Mouse (Mus musculus): Measurements from ENCODE around the gene Tmem130. TPM values are rescaled to one million over a fixed set of nuclear protein-coding genes. Genes with fewer than 3 reads are reported as not detected.

The Tmem130 gene
- polyA plus RNA-seq (2015; fragmentation: Nextera tagmentation; extraction: Ambion mirVana), result 389 and 429 TPM in 2 replicates

GRCm38 (mm10) chr5:144761161-144761868 is at the start of gene Tmem130:
Gene Tmem130, minus strand, starts transcription at chr5:144761818.
- H3K4me2 ChIP-seq, result peak within 1 kb of the TSS; percentile 54
- peak within 1 kb of the TSS; percentile 79 for H3K9ac ChIP-seq
- H3K9me3 ChIP-seq, result no peaks in the 10 kb centered on the region
- 1% methylated on average over 38 of the region's 38 CpGs for WGBS
- no peaks in the 10 kb centered on the region for H3K36me3 ChIP-seq
- peak; percentile 92 for ATAC-seq (ENCODE audit: low FRiP score, low read depth)
- peaks cover 29% of the 10 kb centered on the region for H3K4me1 ChIP-seq (replicated peaks)
- peak within 1 kb of the TSS; percentile 64 for H3K4me3 ChIP-seq
- H3K27ac ChIP-seq (replicated peaks), result peak within 1 kb of the TSS; percentile 86
- no peaks in the 10 kb centered on the region for H3K27me3 ChIP-seq

- WGBS, result 99% methylated on average over 10 of the region's 10 CpGs
- ATAC-seq (ENCODE audit: low FRiP score, low read depth), result no peak
- no peak overlapping the region for H3K4me2 ChIP-seq
- peaks cover 99% of the 10 kb centered on the region for H3K36me3 ChIP-seq
- H3K4me1 ChIP-seq (replicated peaks), result no peaks in the 10 kb centered on the region
- H3K9me3 ChIP-seq, result no peaks in the 10 kb centered on the region
- no peaks in the 10 kb centered on the region for H3K27me3 ChIP-seq
- H3K4me3 ChIP-seq, result no peak overlapping the region
- no peak overlapping the region for H3K9ac ChIP-seq
- H3K27ac ChIP-seq (replicated peaks), result no peak overlapping the region
These were observed 45.3 kb upstream of the Tmem130 start for GRCm38 (mm10) chr5:144806931-144807330.

GRCm38 (mm10) chr5:144804181-144804580 is 42.6 kb upstream of the Tmem130 start:
- Histone ChIP-seq H3K9ac (no peak overlapping the region), H3K4me3 (no peak overlapping the region), H3K27me3 (no peaks in the 10 kb centered on the region), H3K4me1 (replicated peaks) (no peaks in the 10 kb centered on the region), H3K9me3 (no peaks in the 10 kb centered on the region), H3K4me2 (no peak overlapping the region), H3K27ac (replicated peaks) (no peak overlapping the region), H3K36me3 (peaks cover 96% of the 10 kb centered on the region)
- ATAC-seq (ENCODE audit: low FRiP score, low read depth), result no peak
- WGBS, result 97% methylated on average over 7 of the region's 7 CpGs

DNA sequence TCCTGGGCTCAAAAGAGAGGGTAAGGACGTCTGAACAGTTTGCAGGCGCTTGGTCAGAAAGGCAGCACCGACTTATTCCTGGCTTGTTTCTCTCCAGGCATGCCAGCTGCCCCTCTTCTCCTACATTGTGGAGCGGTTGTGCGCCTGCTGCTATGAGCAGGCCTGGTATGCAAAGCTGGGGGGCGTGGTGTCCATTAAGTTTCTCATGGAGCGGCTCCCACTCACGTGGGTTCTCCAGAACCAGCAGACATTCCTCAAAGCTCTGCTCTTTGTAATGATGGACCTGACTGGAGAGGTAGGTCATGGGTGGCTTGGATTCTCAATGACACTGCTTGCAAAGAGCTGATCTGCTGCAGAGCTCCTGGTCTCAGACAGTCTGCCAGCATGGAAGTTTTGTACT is 41.4 kb upstream of the Tmem130 start:
- no peak for ATAC-seq (ENCODE audit: low FRiP score, low read depth)
- Histone ChIP-seq H3K9ac (no peak overlapping the region), H3K27ac (replicated peaks) (no peak overlapping the region), H3K4me2 (no peak overlapping the region), H3K4me3 (no peak overlapping the region), H3K27me3 (no peaks in the 10 kb centered on the region), H3K4me1 (replicated peaks) (no peaks in the 10 kb centered on the region), H3K9me3 (no peaks in the 10 kb centered on the region), H3K36me3 (peaks cover 96% of the 10 kb centered on the region)
- 94% methylated on average over 8 of the region's 8 CpGs for WGBS

- Histone ChIP-seq H3K27ac (replicated peaks) (no peak overlapping the region), H3K4me2 (no peak overlapping the region), H3K36me3 (peaks cover 96% of the 10 kb centered on the region), H3K27me3 (no peaks in the 10 kb centered on the region), H3K9ac (no peak overlapping the region), H3K4me3 (no peak overlapping the region), H3K4me1 (replicated peaks) (no peaks in the 10 kb centered on the region), H3K9me3 (no peaks in the 10 kb centered on the region)
- no peak for ATAC-seq (ENCODE audit: low FRiP score, low read depth)
- WGBS, result 96% methylated on average over 7 of the region's 7 CpGs
These were observed 35.5 kb upstream of the Tmem130 start for GRCm38 (mm10) chr5:144797116-144797515.

GRCm38 (mm10) chr5:144794687-144795086 is 33.1 kb upstream of the Tmem130 start:
- 75% methylated on average over 6 of the region's 6 CpGs for WGBS
- H3K4me1 ChIP-seq (replicated peaks), result no peaks in the 10 kb centered on the region
- H3K27me3 ChIP-seq, result no peaks in the 10 kb centered on the region
- no peak overlapping the region for H3K27ac ChIP-seq (replicated peaks)
- ATAC-seq (ENCODE audit: low FRiP score, low read depth), result no peak
- H3K4me2 ChIP-seq, result no peak overlapping the region
- H3K9ac ChIP-seq, result no peak overlapping the region
- no peak overlapping the region for H3K4me3 ChIP-seq
- H3K9me3 ChIP-seq, result no peaks in the 10 kb centered on the region
- peaks cover 98% of the 10 kb centered on the region for H3K36me3 ChIP-seq

GRCm38 (mm10) chr5:144793374-144793773 is 31.8 kb upstream of the Tmem130 start:
- no peaks in the 10 kb centered on the region for H3K4me1 ChIP-seq (replicated peaks)
- no peak overlapping the region for H3K4me3 ChIP-seq
- no peak for ATAC-seq (ENCODE audit: low FRiP score, low read depth)
- no peak overlapping the region for H3K27ac ChIP-seq (replicated peaks)
- H3K27me3 ChIP-seq, result no peaks in the 10 kb centered on the region
- H3K9me3 ChIP-seq, result no peaks in the 10 kb centered on the region
- H3K4me2 ChIP-seq, result no peak overlapping the region
- 89% methylated on average over 5 of the region's 5 CpGs for WGBS
- no peak overlapping the region for H3K9ac ChIP-seq
- peaks cover 99% of the 10 kb centered on the region for H3K36me3 ChIP-seq

DNA sequence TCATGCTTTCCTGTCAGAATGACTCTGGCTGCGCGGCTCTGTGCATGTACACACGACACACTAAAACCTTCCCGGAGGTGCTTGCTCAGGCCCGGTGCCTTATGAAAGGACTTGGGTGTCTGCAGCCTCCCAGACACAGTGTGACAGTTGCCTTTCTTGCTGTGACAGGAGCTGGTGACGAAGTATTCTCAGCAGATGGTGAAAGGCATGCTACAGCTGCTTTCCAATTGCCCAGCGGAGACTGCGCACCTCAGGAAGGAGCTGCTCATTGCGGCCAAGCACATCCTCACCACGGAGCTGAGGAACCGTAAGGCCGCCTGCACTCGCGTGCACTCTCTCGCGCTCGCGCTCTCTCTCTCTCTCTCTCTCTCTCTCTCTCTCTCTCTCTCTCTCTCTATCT is 24.8 kb upstream of the Tmem130 start:
- Histone ChIP-seq H3K27ac (replicated peaks) (no peak overlapping the region), H3K4me3 (no peak overlapping the region), H3K4me1 (replicated peaks) (no peaks in the 10 kb centered on the region), H3K9ac (no peak overlapping the region), H3K27me3 (no peaks in the 10 kb centered on the region), H3K9me3 (no peaks in the 10 kb centered on the region), H3K4me2 (no peak overlapping the region), H3K36me3 (peaks cover 94% of the 10 kb centered on the region)
- WGBS, result 94% methylated on average over 18 of the region's 18 CpGs
- no peak for ATAC-seq (ENCODE audit: low FRiP score, low read depth)

DNA sequence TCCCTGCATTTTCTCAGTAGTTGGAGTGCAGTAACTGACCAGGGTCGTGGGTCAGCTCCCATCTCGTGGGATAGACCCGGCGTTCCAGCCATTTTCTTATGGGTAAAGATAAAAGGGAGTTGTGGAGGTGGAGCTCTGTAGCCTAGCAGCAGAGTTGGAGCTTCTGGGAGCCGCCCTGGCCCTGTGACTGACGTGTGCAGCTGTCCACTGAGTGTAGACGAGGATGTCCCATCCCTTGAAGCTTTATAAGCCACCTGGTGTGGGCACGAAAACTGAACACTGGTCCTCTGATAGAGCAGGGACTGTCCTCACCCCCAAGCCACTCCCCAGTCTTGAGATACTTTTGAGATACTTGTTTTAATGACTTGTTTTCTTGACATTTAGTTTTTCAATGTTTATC is 19.0 kb upstream of the Tmem130 start:
- Histone ChIP-seq H3K9ac (no peak overlapping the region), H3K27ac (replicated peaks) (no peak overlapping the region), H3K4me3 (no peak overlapping the region), H3K9me3 (no peaks in the 10 kb centered on the region), H3K4me1 (replicated peaks) (no peaks in the 10 kb centered on the region), H3K36me3 (peaks cover 88% of the 10 kb centered on the region), H3K4me2 (no peak overlapping the region), H3K27me3 (no peaks in the 10 kb centered on the region)
- no peak for ATAC-seq (ENCODE audit: low FRiP score, low read depth)
- 85% methylated on average over 8 of the region's 8 CpGs for WGBS

DNA sequence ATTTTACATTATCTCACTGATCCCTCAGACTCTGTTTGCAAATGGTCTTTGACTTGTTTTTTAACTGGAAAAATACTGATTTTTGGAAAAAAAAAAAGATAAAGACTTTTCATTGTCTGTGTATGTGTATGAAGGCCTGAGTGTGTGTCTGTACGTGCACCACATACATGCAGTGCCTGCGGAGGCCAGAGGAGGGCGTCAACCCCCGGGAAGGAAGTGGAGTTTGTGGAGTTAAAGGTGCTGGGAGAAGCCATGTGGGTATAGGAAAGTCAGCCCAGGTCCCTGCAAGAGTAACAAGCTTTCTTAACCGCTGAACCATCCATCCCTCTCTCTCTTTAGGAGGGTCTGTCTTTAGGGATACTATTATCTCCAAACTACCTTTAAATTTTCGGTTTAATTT is 11.6 kb upstream of the Tmem130 start:
- Histone ChIP-seq H3K4me1 (replicated peaks) (peaks cover 13% of the 10 kb centered on the region), H3K4me3 (no peak overlapping the region), H3K4me2 (no peak overlapping the region), H3K9me3 (no peaks in the 10 kb centered on the region), H3K36me3 (peaks cover 39% of the 10 kb centered on the region), H3K9ac (no peak overlapping the region), H3K27me3 (no peaks in the 10 kb centered on the region), H3K27ac (replicated peaks) (no peak overlapping the region)
- WGBS, result 94% methylated on average over 6 of the region's 6 CpGs
- ATAC-seq (ENCODE audit: low FRiP score, low read depth), result no peak

GRCm38 (mm10) chr5:144769067-144769482 is 7.5 kb upstream of the Tmem130 start:
- peak overlapping the region; percentile 99 for H3K27ac ChIP-seq (replicated peaks)
- H3K4me1 ChIP-seq (replicated peaks), result peaks cover 13% of the 10 kb centered on the region
- WGBS, result 34% methylated on average over 8 of the region's 8 CpGs
- peaks cover 23% of the 10 kb centered on the region for H3K36me3 ChIP-seq
- H3K9me3 ChIP-seq, result no peaks in the 10 kb centered on the region
- peak overlapping the region; percentile 82 for H3K4me2 ChIP-seq
- H3K9ac ChIP-seq, result peak overlapping the region; percentile 98
- no peaks in the 10 kb centered on the region for H3K27me3 ChIP-seq
- ATAC-seq (ENCODE audit: low FRiP score, low read depth), result peak; percentile 19; the same call in 1 of the 2 replicates
- H3K4me3 ChIP-seq, result peak overlapping the region; percentile 96

DNA sequence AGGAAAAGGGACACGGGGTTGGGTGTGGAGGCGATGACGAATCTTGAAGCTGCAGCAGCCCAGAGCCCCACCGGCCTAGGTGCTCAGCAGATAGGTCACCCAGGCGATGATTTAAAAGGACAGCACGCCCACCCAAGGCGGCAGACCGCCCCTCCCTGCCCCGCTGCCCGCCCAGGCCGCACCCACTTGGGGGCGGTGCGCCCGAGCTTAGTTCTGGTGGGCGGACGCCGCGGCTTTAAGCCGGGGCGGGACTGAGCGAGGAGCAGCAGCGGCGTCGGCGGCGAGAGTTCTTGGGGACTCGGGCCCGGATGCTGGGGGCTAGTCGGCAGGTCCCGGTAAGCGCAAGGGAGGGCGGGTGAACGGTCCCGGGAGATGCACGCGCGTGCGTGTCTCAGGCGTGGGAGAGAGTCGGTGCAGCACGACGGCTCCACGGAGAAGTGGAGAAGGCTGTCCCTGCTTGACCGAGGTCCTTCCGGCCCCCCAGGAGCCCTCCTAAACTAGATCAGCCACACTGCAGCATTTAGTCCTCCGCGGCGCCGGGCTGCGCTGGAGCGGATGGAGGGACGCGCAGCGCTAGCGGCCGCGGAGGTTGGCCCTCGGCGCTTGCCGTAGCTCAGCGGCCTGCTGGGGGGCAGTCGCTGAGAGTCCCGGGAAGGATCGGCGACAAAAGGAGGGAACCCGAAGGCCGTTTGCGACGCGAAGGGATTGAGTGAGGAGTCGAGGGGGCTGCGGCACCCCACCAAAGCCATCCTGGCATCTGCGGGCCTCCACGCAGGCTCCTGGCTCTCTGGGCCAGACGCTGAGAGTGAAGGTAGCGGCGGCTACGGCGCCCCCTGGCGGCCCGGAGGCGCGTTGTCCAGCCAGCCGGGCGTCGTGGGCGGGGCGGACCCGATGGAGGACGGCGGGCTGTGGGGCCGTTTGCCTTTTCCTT is 6.6 kb upstream of the Tmem130 start:
- Histone ChIP-seq H3K27ac (replicated peaks) (peak overlapping the region; percentile 99), H3K9ac (peak overlapping the region; percentile 98), H3K36me3 (peaks cover 23% of the 10 kb centered on the region), H3K4me2 (peak overlapping the region; percentile 82), H3K4me3 (peak overlapping the region; percentile 96), H3K4me1 (replicated peaks) (peaks cover 13% of the 10 kb centered on the region), H3K27me3 (no peaks in the 10 kb centered on the region), H3K9me3 (no peaks in the 10 kb centered on the region)
- WGBS, result under 1% methylated on average over 90 of the region's 92 CpGs
- ATAC-seq (ENCODE audit: low FRiP score, low read depth), result peak; percentile 92

Measured in hindbrain, embryonic 15.5 days (tissue).